ENCODE assay signal across 19 mouse cellular contexts in genomic region chr6:98101023-98101422, GRCm38 (mm10).
A peak's percentile ranks its signal among the peaks of the same experiment; 100 is the strongest.
DNase-seq lines count a peak whose midpoint lies in the region; ATAC-seq lines count a peak whose summit lies in the region.
"Had no signal": no experiment of that assay in that cellular context is flagged by ENCODE, and none has a peak within 500 bp of the region (broad histone marks: within the 10 kb centered on the region; RNA-seq: fewer than 3 reads in every experiment).

No protein-coding gene starts in this region.

- H3K4me3 ChIP-seq in neural tube, embryonic 15.5 days (replicated peaks) = no peak overlapping the region
- H3K4me3 ChIP-seq in embryonic facial prominence, embryonic 15.5 days (replicated peaks) = no peak overlapping the region
- no peak overlapping the region for H3K4me3 ChIP-seq in limb, embryonic 13.5 days
- no peak overlapping the region for H3K4me3 ChIP-seq in midbrain, embryonic 13.5 days (replicated peaks)
- H3K4me3 ChIP-seq: embryonic facial prominence, embryonic 13.5 days; hindbrain, embryonic 15.5 days; midbrain, embryonic 10.5 days had no signal

- intact Hi-C loops in left cerebral cortex, postnatal 4 days (cut with DNase I) = loop anchor here (10.0 kb wide), 1 partner anchor 1164 kb away; no protein-coding TSS in a partner anchor

- H3K27me3 ChIP-seq in neural tube, embryonic 15.5 days (replicated peaks) = peaks cover 3% of the 10 kb centered on the region; the same call in 1 of the 2 replicates
- 0 out of 2 replicates have a peak, but pooled peaks cover 7% of the 10 kb centered on the region for H3K27me3 ChIP-seq in embryonic facial prominence, embryonic 15.5 days
- peaks cover 8% of the 10 kb centered on the region; the same call in 1 of the 2 replicates for H3K27me3 ChIP-seq in limb, embryonic 13.5 days
- H3K27me3 ChIP-seq in midbrain, embryonic 13.5 days = no peaks in the 10 kb centered on the region

- no peak for ATAC-seq in neural tube, embryonic 15.5 days (ENCODE audit: low FRiP score)
- ATAC-seq in embryonic facial prominence, embryonic 15.5 days (ENCODE audit: insufficient number of reproducible peaks, low FRiP score, low TSS enrichment, low read depth) = peak; percentile 51; the same call in 1 of the 2 replicates
- peak; percentile 80 for ATAC-seq in limb, embryonic 13.5 days (ENCODE audit: low FRiP score, low read depth)
- no peak for ATAC-seq in midbrain, embryonic 13.5 days
- ATAC-seq: forebrain, embryonic 16.5 days had no signal

- peaks cover 6% of the 10 kb centered on the region; the same call in 1 of the 2 replicates for H3K4me1 ChIP-seq in neural tube, embryonic 15.5 days
- peaks cover 11% of the 10 kb centered on the region for H3K4me1 ChIP-seq in embryonic facial prominence, embryonic 15.5 days
- peaks cover 47% of the 10 kb centered on the region for H3K4me1 ChIP-seq in limb, embryonic 13.5 days
- H3K4me1 ChIP-seq in midbrain, embryonic 13.5 days (replicated peaks) = 0 out of 2 replicates have a peak, but pooled peaks cover 4% of the 10 kb centered on the region

- H3K9me3 ChIP-seq in neural tube, embryonic 15.5 days (replicated peaks) = no peaks in the 10 kb centered on the region
- no peaks in the 10 kb centered on the region for H3K9me3 ChIP-seq in embryonic facial prominence, embryonic 15.5 days (replicated peaks)
- H3K9me3 ChIP-seq in limb, embryonic 13.5 days = no peaks in the 10 kb centered on the region
- no peaks in the 10 kb centered on the region for H3K9me3 ChIP-seq in midbrain, embryonic 13.5 days
- H3K9me3 ChIP-seq: embryonic facial prominence, embryonic 13.5 days; hindbrain, embryonic 15.5 days; midbrain, embryonic 10.5 days had no signal

- H3K4me2 ChIP-seq in neural tube, embryonic 15.5 days = no peak overlapping the region
- H3K4me2 ChIP-seq in embryonic facial prominence, embryonic 15.5 days (replicated peaks) = 0 out of 2 replicates have a peak overlapping the region, but pooled peaks have one; percentile 10
- H3K4me2 ChIP-seq in limb, embryonic 13.5 days (replicated peaks) = no peak overlapping the region; the same call in 1 of the 2 replicates
- no peak overlapping the region for H3K4me2 ChIP-seq in midbrain, embryonic 13.5 days (replicated peaks)
- H3K4me2 ChIP-seq: embryonic facial prominence, embryonic 13.5 days; heart, embryonic 11.5 days; hindbrain, embryonic 15.5 days had no signal

- peak; percentile 35 for DNase-seq in neural tube, embryonic 10.5 days (ENCODE audit: extremely low spot score, low spot score)
- no peak for DNase-seq in left cerebral cortex, postnatal 4 days
- no peak for DNase-seq in lung, postnatal 14 days
- DNase-seq: adrenal gland, postnatal 25 days; cerebellum, adult 8-10 months; cerebellum, postnatal 36 days; kidney, adult 9 months; kidney, postnatal 14 days; spleen, adult 18-20 months had no signal

- H3K36me3 ChIP-seq in neural tube, embryonic 15.5 days = no peaks in the 10 kb centered on the region
- H3K36me3 ChIP-seq in embryonic facial prominence, embryonic 15.5 days = no peaks in the 10 kb centered on the region
- no peaks in the 10 kb centered on the region for H3K36me3 ChIP-seq in limb, embryonic 13.5 days
- no peaks in the 10 kb centered on the region for H3K36me3 ChIP-seq in midbrain, embryonic 13.5 days
- H3K36me3 ChIP-seq: embryonic facial prominence, embryonic 13.5 days; hindbrain, embryonic 15.5 days; midbrain, embryonic 10.5 days had no signal

- H3K9ac ChIP-seq in neural tube, embryonic 15.5 days (replicated peaks) = no peak overlapping the region
- H3K9ac ChIP-seq in embryonic facial prominence, embryonic 15.5 days = no peak overlapping the region
- peak overlapping the region; percentile 19; the same call in 1 of the 2 replicates for H3K9ac ChIP-seq in limb, embryonic 13.5 days
- H3K9ac ChIP-seq in midbrain, embryonic 13.5 days (replicated peaks) = no peak overlapping the region
- H3K9ac ChIP-seq: embryonic facial prominence, embryonic 13.5 days; hindbrain, embryonic 15.5 days had no signal

- H3K27ac ChIP-seq in neural tube, embryonic 15.5 days (replicated peaks) = no peak overlapping the region
- no peak overlapping the region for H3K27ac ChIP-seq in embryonic facial prominence, embryonic 15.5 days (replicated peaks)
- H3K27ac ChIP-seq in limb, embryonic 13.5 days = peak overlapping the region; percentile 80
- no peak overlapping the region for H3K27ac ChIP-seq in midbrain, embryonic 13.5 days
- H3K27ac ChIP-seq: embryonic facial prominence, embryonic 13.5 days; hindbrain, embryonic 15.5 days; macrophage; midbrain, embryonic 10.5 days had no signal

- WGBS in neural tube, embryonic 15.5 days = 80% methylated on average over 4 of the region's 4 CpGs
- WGBS in embryonic facial prominence, embryonic 15.5 days = 39% methylated on average over 4 of the region's 4 CpGs
- WGBS in limb, embryonic 13.5 days = 40% methylated on average over 4 of the region's 4 CpGs
- 91% methylated on average over 4 of the region's 4 CpGs for WGBS in midbrain, embryonic 13.5 days

Comparison
In these comparisons a context has a peak if more than half of its experiments do, and no peak if none do; other contexts are left out.
1. ATAC-seq: peak in embryonic facial prominence, embryonic 15.5 days (single experiment) and limb, embryonic 13.5 days (single experiment); none in neural tube, embryonic 15.5 days (single experiment) and midbrain, embryonic 13.5 days (single experiment).